10 mouse cellular contexts compared by ENCODE assay signal in genomic region chr16:91548586-91548985, GRCm38 (mm10). TPM values are rescaled to one million over a fixed set of nuclear protein-coding genes. Genes with fewer than 3 reads are reported as not detected.
A peak's percentile ranks its signal among the peaks of the same experiment; 100 is the strongest.
DNase-seq lines count a peak whose midpoint lies in the region; ATAC-seq lines count a peak whose summit lies in the region.
"Had no signal": no experiment of that assay in that cellular context is flagged by ENCODE, and none has a peak within 500 bp of the region (broad histone marks: within the 10 kb centered on the region; RNA-seq: fewer than 3 reads in every experiment).

No protein-coding gene starts in this region.

- no peaks in the 10 kb centered on the region for H3K27me3 ChIP-seq in forebrain, embryonic 13.5 days
- H3K27me3 ChIP-seq in limb, embryonic 15.5 days: no peaks in the 10 kb centered on the region

- H3K4me3 ChIP-seq in forebrain, embryonic 13.5 days: peak overlapping the region; percentile 19
- peak overlapping the region; percentile 14 for H3K4me3 ChIP-seq in limb, embryonic 15.5 days

- H3K9me3 ChIP-seq in forebrain, embryonic 13.5 days (replicated peaks): no peaks in the 10 kb centered on the region
- H3K9me3 ChIP-seq in limb, embryonic 15.5 days: no peaks in the 10 kb centered on the region

- H3K9ac ChIP-seq in forebrain, embryonic 13.5 days: peak overlapping the region; percentile 43
- H3K9ac ChIP-seq in limb, embryonic 15.5 days: no peak overlapping the region

- WGBS in forebrain, embryonic 13.5 days: 42% methylated on average over 5 of the region's 5 CpGs
- WGBS in limb, embryonic 15.5 days: 33% methylated on average over 5 of the region's 5 CpGs

- ATAC-seq in forebrain, embryonic 13.5 days: no peak
- ATAC-seq in limb, embryonic 15.5 days (ENCODE audit: insufficient number of reproducible peaks, low FRiP score, low TSS enrichment, low read depth): no peak
- ATAC-seq: inflammation-experienced regulatory T-cells, adult 6 months had no signal

- DNase-seq in heart, adult 11 months: peak; percentile 90
- no peak for DNase-seq in heart, postnatal 25 days (ENCODE audit: low spot score)
- DNase-seq in A20 (ENCODE audit: low read depth, low spot score) (peak; percentile 41), adipocyte (ENCODE audit: low spot score) (no peak)
- DNase-seq in frontal cortex, postnatal 10 days (ENCODE audit: low spot score in 2 of 2): no peak
- no peak for DNase-seq in thymus, postnatal 4 days
- DNase-seq: cerebellum, adult 9-10 months had no signal

- intact Hi-C loops in heart, postnatal 25 days (cut with DNase I): loop anchor here (5.0 kb wide), 1 partner anchor 99 kb away; the partner anchor contains the start of genes Gart and Son

- no peak overlapping the region for H3K27ac ChIP-seq in forebrain, embryonic 13.5 days
- no peak overlapping the region for H3K27ac ChIP-seq in limb, embryonic 15.5 days

- H3K36me3 ChIP-seq in forebrain, embryonic 13.5 days (ENCODE audit: poor library complexity, severe bottlenecking): no peaks in the 10 kb centered on the region
- no peaks in the 10 kb centered on the region for H3K36me3 ChIP-seq in limb, embryonic 15.5 days

- H3K4me2 ChIP-seq in forebrain, embryonic 13.5 days: peak overlapping the region; percentile 41
- H3K4me2 ChIP-seq in limb, embryonic 15.5 days: peak overlapping the region; percentile 24

- H3K4me1 ChIP-seq in forebrain, embryonic 13.5 days: peaks cover 28% of the 10 kb centered on the region
- peaks cover 36% of the 10 kb centered on the region for H3K4me1 ChIP-seq in limb, embryonic 15.5 days

RNA-seq across cellular contexts. Expression of gene Ifngr2, which starts 1.7 kb away (rescaled TPM):
- total RNA-seq in heart, postnatal 25 days (2021): 100 to 1,000 TPM; 153 to 157 TPM
- 44.9 and 63.0 TPM in 2 replicates for polyA plus RNA-seq in forebrain, embryonic 13.5 days (2015; fragmentation: Nextera tagmentation; extraction: Ambion mirVana)
- 56.6 and 67.3 TPM in 2 replicates for polyA plus RNA-seq in limb, embryonic 15.5 days (2015; fragmentation: Nextera tagmentation; extraction: Ambion mirVana)

RNA-seq across cellular contexts. Expression of gene Tmem50b, which starts 49.0 kb away (rescaled TPM):
- 10 to 100 TPM; 65.5 to 74.3 TPM for total RNA-seq in heart, postnatal 25 days (2021)
- polyA plus RNA-seq in forebrain, embryonic 13.5 days (2015; fragmentation: Nextera tagmentation; extraction: Ambion mirVana): 49.9 and 55.6 TPM in 2 replicates
- 53.6 and 54.3 TPM in 2 replicates for polyA plus RNA-seq in limb, embryonic 15.5 days (2015; fragmentation: Nextera tagmentation; extraction: Ambion mirVana)

Comparison
In these comparisons a context has a peak if more than half of its experiments do, and no peak if none do; other contexts are left out.
1. DNase-seq: peak in heart, adult 11 months (single experiment) and A20 (single experiment); none in heart, postnatal 25 days (single experiment), frontal cortex, postnatal 10 days (0 of 2), thymus, postnatal 4 days (single experiment) and adipocyte (single experiment).